Mouse (Mus musculus) thymus, adult 2 months (tissue): ENCODE measurements around the gene Fbrsl1.

Source experiments
- CTCF ChIP-seq: fragments of 200-500 bp; IDR thresholded peaks from 2 replicates; pipeline ENCODE4 v1.5.1; 2012; ENCODE audit warnings: mild to moderate bottlenecking, control low read depth, low read length, moderate library complexity, borderline replicate concordance; ENCODE audit not compliant: control insufficient read depth, poor library complexity, insufficient read depth; ENCODE audit errors: extremely low read depth
- POLR2A ChIP-seq: fragments of 200-500 bp; IDR thresholded peaks from 2 replicates; pipeline ENCODE4 v1.6.1; 2012; ENCODE audit warnings: mild to moderate bottlenecking, low read length, control low read depth, moderate library complexity; ENCODE audit not compliant: control insufficient read depth, poor library complexity, insufficient read depth; ENCODE audit errors: extremely low read depth

DNA sequence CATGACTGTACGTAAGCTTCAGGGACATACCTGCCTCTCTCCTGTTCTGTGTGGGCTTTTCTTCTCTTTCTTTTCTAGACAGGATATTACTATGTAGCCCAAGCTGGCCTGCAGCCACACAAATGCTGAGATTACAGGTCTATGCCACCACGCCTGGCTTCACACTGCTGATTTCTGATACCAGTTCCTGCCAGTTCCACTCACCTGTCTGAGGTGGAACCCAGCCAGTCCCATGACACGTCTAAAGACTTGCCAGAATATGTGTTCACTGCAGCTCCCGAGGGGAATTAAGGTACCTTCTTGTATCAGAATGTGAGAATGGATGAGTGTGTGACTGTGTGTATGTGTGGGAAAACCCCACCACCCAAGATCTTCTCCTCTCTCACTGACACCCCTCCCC is 57.7 kb downstream of the Fbrsl1 start:
- TF ChIP-seq CTCF (no peak), POLR2A (no peak)
